Mouse (Mus musculus) liver, embryonic 16.5 days (tissue): ENCODE results near the gene Apela. TPM values are rescaled to one million over a fixed set of nuclear protein-coding genes. Genes with fewer than 3 reads are reported as not detected.

Source experiments
- ATAC-seq: fragments of 200-750 bp; cut with Nextera tagmentation; 2 replicates; pipeline ENCODE4 v1.8.0; 2017; ENCODE audit warnings: low read depth, mild to moderate bottlenecking, moderate number of reproducible peaks, moderate library complexity
- H3K27ac ChIP-seq: fragments of 300-500 bp; sonication (generic); 2 replicates; pipeline ENCODE4 v1.5.1; 2014; ENCODE audit warnings: mild to moderate bottlenecking, low read length
- H3K27me3 ChIP-seq: fragments of 300-500 bp; sonication (generic); 2 replicates; pipeline ENCODE4 v1.6.1; 2014; ENCODE audit warnings: low read depth, low read length, mixed read lengths; ENCODE audit not compliant: control insufficient read depth, insufficient read depth
- H3K36me3 ChIP-seq: fragments of 300-500 bp; sonication (generic); 2 replicates; pipeline ENCODE4 v1.6.1; 2014; ENCODE audit warnings: mild to moderate bottlenecking; ENCODE audit not compliant: control insufficient read depth, insufficient read depth
- H3K4me1 ChIP-seq: fragments of 300-500 bp; sonication (generic); 2 replicates; pipeline ENCODE4 v1.6.1; 2014; ENCODE audit warnings: low read depth, low read length, mixed read lengths; ENCODE audit not compliant: control insufficient read depth
- H3K4me2 ChIP-seq: fragments of 300-500 bp; sonication (generic); 2 replicates; pipeline ENCODE4 v1.6.1; 2014; ENCODE audit warnings: low read depth, low read length, mixed read lengths
- H3K4me3 ChIP-seq: fragments of 300-500 bp; sonication (generic); 2 replicates; pipeline ENCODE4 v1.5.1; 2014; ENCODE audit warnings: low read depth, mild to moderate bottlenecking, low read length
- H3K9ac ChIP-seq: fragments of 300-500 bp; sonication (generic); 2 replicates; pipeline ENCODE4 v1.6.1; 2014; ENCODE audit warnings: low read depth, low read length
- H3K9me3 ChIP-seq: fragments of 300-500 bp; sonication (generic); replicated peaks from 2 replicates; pipeline ENCODE4 v1.6.1; 2016; ENCODE audit warnings: low read length; ENCODE audit not compliant: control insufficient read depth
- WGBS: fragments of 180-500 bp; shearing (Covaris S2); extraction: QIAGEN DNeasy Blood & Tissue Kit; methylation state at CpG from one replicate; pipeline ENCODE4 v1.1.7; 2014; ENCODE audit not compliant: insufficient replicate concordance; 5-methylcytosine and 5-hydroxymethylcytosine counted together
- polyA plus RNA-seq: library from polyadenylated mRNA; unstranded; fragments of >200 nt; fragmentation: Nextera tagmentation; extraction: Ambion mirVana; gene quantifications from 2 replicates; pipeline ENCODE4 v1.2.1, GENCODE M21; 2015

The Apela gene
- polyA plus RNA-seq, 1 experiment from 2014 or later, result 0.12 TPM

- Histone ChIP-seq H3K9me3 (no peaks in the 10 kb centered on the region), H3K27me3 (no peaks in the 10 kb centered on the region), H3K4me1 (no peaks in the 10 kb centered on the region), H3K4me2 (no peak overlapping the region), H3K36me3 (no peaks in the 10 kb centered on the region), H3K9ac (no peak overlapping the region), H3K4me3 (no peak overlapping the region), H3K27ac (no peak overlapping the region)
- ATAC-seq, result no peak
- 36% methylated on average over 2 of the region's 2 CpGs for WGBS
These were observed 26.9 kb upstream of the Apela start for GRCm38 (mm10) chr8:65064071-65064470.

GRCm38 (mm10) chr8:65062195-65062594 is 25.1 kb upstream of the Apela start:
- no peak overlapping the region for H3K4me2 ChIP-seq
- no peaks in the 10 kb centered on the region for H3K4me1 ChIP-seq
- H3K27me3 ChIP-seq, result no peaks in the 10 kb centered on the region
- H3K36me3 ChIP-seq, result no peaks in the 10 kb centered on the region
- H3K4me3 ChIP-seq, result no peak overlapping the region
- no peak overlapping the region for H3K27ac ChIP-seq
- no peak overlapping the region for H3K9ac ChIP-seq
- no peaks in the 10 kb centered on the region for H3K9me3 ChIP-seq
- no peak for ATAC-seq
- 63% methylated on average over 4 of the region's 4 CpGs for WGBS

GRCm38 (mm10) chr8:65056722-65057121 is 19.6 kb upstream of the Apela start:
- H3K9me3 ChIP-seq, result no peaks in the 10 kb centered on the region
- H3K36me3 ChIP-seq, result no peaks in the 10 kb centered on the region
- H3K4me2 ChIP-seq, result no peak overlapping the region
- no peaks in the 10 kb centered on the region for H3K27me3 ChIP-seq
- 82% methylated on average over 4 of the region's 4 CpGs for WGBS
- no peaks in the 10 kb centered on the region for H3K4me1 ChIP-seq
- no peak overlapping the region for H3K9ac ChIP-seq
- no peak overlapping the region for H3K27ac ChIP-seq
- no peak for ATAC-seq
- no peak overlapping the region for H3K4me3 ChIP-seq

GRCm38 (mm10) chr8:65053968-65054367 is 16.8 kb upstream of the Apela start:
- H3K4me2 ChIP-seq, result no peak overlapping the region
- H3K27me3 ChIP-seq, result no peaks in the 10 kb centered on the region
- no peaks in the 10 kb centered on the region for H3K4me1 ChIP-seq
- no peak for ATAC-seq
- H3K27ac ChIP-seq, result no peak overlapping the region
- H3K4me3 ChIP-seq, result no peak overlapping the region
- WGBS, result 52% methylated on average over 5 of the region's 5 CpGs
- no peaks in the 10 kb centered on the region for H3K36me3 ChIP-seq
- no peaks in the 10 kb centered on the region for H3K9me3 ChIP-seq
- no peak overlapping the region for H3K9ac ChIP-seq

GRCm38 (mm10) chr8:65053554-65053953 is 16.4 kb upstream of the Apela start:
- Histone ChIP-seq H3K36me3 (no peaks in the 10 kb centered on the region), H3K4me1 (no peaks in the 10 kb centered on the region), H3K4me3 (no peak overlapping the region), H3K9me3 (no peaks in the 10 kb centered on the region), H3K4me2 (no peak overlapping the region), H3K27me3 (no peaks in the 10 kb centered on the region), H3K27ac (no peak overlapping the region), H3K9ac (no peak overlapping the region)
- ATAC-seq, result no peak
- WGBS, result 56% methylated on average over 3 of the region's 3 CpGs

GRCm38 (mm10) chr8:65047801-65048200 is 10.7 kb upstream of the Apela start:
- Histone ChIP-seq H3K4me1 (no peaks in the 10 kb centered on the region), H3K4me2 (no peak overlapping the region), H3K27ac (no peak overlapping the region), H3K9ac (no peak overlapping the region), H3K4me3 (no peak overlapping the region), H3K36me3 (no peaks in the 10 kb centered on the region), H3K27me3 (no peaks in the 10 kb centered on the region), H3K9me3 (no peaks in the 10 kb centered on the region)
- no peak for ATAC-seq
- 63% methylated on average over 4 of the region's 4 CpGs for WGBS

- WGBS, result 69% methylated on average over 4 of the region's 4 CpGs
- ATAC-seq, result no peak
These were observed 10.1 kb upstream of the Apela start for GRCm38 (mm10) chr8:65047193-65047592.

GRCm38 (mm10) chr8:65046565-65046964 is 9.4 kb upstream of the Apela start:
- Histone ChIP-seq H3K4me2 (no peak overlapping the region), H3K9ac (no peak overlapping the region)

More at GRCm38 (mm10) chr8:65047193-65047592, 10.1 kb upstream of the Apela start:
- H3K4me3 ChIP-seq, result no peak overlapping the region
- H3K36me3 ChIP-seq, result no peaks in the 10 kb centered on the region
- H3K4me2 ChIP-seq, result no peak overlapping the region
- no peak overlapping the region for H3K9ac ChIP-seq
- H3K27me3 ChIP-seq, result no peaks in the 10 kb centered on the region
- no peaks in the 10 kb centered on the region for H3K9me3 ChIP-seq
- no peak overlapping the region for H3K27ac ChIP-seq
- H3K4me1 ChIP-seq, result no peaks in the 10 kb centered on the region

GRCm38 (mm10) chr8:65034136-65034535 is 3.0 kb downstream of the Apela start:
- Histone ChIP-seq H3K9ac (no peak overlapping the region), H3K27me3 (no peaks in the 10 kb centered on the region), H3K4me2 (no peak overlapping the region), H3K36me3 (no peaks in the 10 kb centered on the region), H3K4me1 (no peaks in the 10 kb centered on the region), H3K9me3 (no peaks in the 10 kb centered on the region), H3K27ac (no peak overlapping the region), H3K4me3 (no peak overlapping the region)
- ATAC-seq, result no peak
- 45% methylated on average over 2 of the region's 2 CpGs for WGBS

More at GRCm38 (mm10) chr8:65046565-65046964, 9.4 kb upstream of the Apela start:
- H3K4me1 ChIP-seq, result no peaks in the 10 kb centered on the region
- no peaks in the 10 kb centered on the region for H3K27me3 ChIP-seq
- H3K4me3 ChIP-seq, result no peak overlapping the region
- 40% methylated on average over 5 of the region's 5 CpGs for WGBS
- no peaks in the 10 kb centered on the region for H3K9me3 ChIP-seq
- peak; percentile 55 for ATAC-seq
- H3K36me3 ChIP-seq, result no peaks in the 10 kb centered on the region
- no peak overlapping the region for H3K27ac ChIP-seq
